Mouse (Mus musculus): ENCODE results near the gene Akt2. TPM values are rescaled to one million over a fixed set of nuclear protein-coding genes. Genes with fewer than 3 reads are reported as not detected.

Gene Akt2
- total RNA-seq (2023), result 126 and 159 TPM in 2 replicates

DNA sequence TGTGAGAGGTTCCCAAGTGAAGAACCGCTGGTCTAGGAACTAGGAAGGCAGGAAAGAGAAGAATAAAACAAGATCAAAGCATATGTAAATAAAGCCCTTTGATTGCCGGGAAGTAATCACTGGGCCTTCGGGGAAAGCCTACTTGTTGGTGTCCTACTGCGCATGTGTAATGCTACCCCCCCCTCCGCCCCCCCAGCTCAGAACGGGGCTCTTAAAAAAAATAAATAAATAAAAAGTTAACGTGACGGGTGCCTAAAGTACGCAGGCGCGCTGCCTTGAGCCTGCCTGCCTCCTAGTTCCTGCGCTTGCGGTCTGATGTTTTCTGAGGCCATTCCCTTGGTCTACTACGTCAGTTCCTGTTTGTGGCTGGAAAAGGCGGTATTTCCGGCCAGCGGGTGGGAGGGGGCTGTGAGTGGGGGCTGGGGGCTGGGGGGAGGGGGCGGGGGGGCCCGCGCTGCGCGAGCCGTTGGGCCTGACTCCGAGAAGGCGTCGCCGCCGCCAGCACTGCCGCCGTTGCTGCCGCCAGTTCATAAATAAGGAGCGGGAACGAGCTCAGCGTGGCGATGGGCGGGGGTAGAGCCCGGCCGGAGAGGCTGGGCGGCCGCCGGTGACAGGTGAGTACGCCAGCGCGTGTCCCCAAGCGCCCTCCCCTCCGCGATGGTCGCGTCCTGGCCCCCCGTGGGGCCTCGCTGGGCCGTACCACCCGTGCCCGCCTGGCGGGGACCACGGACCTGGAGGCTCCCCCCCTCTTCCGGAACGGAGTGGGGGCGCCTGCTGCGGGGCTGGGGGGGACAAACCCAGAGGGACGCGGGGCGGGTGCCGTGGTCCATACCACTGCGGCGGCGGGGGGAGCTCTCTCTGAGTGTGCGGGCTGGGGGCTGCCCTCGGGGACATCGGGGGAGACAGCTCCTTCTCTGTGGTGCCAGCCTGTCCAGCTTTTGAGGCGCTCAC lies at the start of gene Akt2:
Gene Akt2 (plus strand): TSS at position 287 of the 951 bp plus-strand sequence.

DNA sequence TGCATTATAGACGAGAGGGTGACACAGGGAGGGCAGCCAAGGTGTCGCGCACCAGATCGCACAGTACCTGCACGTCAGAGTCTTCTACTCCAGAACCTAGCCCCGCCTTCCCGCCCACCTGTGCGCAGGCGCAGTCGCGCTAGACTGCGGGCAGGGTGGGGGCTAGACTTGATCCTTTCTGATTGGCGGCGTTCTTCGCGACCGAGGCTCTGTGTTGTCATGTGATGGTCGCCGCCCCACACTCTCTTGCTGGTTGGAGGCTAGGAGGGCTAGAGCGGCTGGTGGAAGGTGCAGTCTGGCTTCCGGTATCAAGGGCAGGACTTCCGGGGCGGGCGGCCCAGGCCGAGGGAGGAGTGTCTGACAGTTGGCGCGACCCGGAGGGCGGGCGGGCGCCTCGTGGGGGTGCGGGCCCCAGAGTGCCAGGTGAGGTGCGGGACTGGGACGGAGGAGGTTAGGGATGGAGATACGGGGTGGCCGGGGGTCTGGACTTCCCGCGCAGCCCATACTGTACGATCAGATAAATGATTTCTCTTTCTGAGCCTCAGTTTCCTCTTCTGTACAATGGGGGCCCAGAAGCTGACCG lies 38.3 kb upstream of the Akt2 start, which contains the start of the genes Pld3 and 2310022A10Rik:
Gene Pld3 (minus strand): TSS at position 288 of the 583 bp plus-strand sequence.
Gene 2310022A10Rik (plus strand): TSS at position 303 of the 583 bp plus-strand sequence.

DNA sequence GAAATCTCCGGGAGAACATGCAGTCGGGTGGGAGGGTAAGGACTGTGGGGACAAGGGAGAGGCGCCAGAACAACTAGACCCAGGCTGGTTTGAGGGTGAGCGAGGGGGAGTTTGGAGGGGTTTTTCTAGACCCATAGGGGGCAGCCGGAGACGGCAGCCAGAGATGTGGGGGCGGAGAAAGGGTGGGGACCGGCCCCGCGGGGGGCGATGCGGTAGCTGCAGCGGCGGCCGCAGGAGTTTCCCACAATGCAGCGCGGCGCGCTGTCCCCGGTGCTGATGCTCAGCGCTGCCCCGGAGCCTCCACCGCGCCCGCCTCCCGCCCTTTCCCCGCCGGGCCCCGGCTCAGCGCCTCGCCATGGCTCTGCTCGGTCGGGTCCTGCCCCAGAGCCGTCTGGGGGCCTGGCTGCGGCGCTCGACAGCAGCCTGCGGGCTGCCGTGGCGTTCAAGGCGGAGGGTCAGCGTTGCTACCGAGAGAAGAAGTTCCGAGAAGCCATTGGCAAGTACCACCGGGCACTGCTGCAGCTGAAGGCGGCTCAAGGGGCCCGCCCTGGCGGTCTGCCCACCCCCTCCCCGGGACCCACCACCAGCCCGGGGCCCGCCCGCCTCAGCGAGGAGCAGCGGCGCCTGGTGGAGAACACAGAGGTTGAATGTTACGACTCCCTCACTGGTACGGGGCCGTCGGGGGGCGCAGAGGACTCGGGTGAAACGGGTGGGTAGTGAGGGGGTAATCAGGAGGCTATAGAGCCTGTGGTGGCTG lies 62.5 kb downstream of the Akt2 start, which contains the start of gene Ttc9b:
Gene Ttc9b (plus strand): TSS at position 235 of the 757 bp plus-strand sequence.

DNA sequence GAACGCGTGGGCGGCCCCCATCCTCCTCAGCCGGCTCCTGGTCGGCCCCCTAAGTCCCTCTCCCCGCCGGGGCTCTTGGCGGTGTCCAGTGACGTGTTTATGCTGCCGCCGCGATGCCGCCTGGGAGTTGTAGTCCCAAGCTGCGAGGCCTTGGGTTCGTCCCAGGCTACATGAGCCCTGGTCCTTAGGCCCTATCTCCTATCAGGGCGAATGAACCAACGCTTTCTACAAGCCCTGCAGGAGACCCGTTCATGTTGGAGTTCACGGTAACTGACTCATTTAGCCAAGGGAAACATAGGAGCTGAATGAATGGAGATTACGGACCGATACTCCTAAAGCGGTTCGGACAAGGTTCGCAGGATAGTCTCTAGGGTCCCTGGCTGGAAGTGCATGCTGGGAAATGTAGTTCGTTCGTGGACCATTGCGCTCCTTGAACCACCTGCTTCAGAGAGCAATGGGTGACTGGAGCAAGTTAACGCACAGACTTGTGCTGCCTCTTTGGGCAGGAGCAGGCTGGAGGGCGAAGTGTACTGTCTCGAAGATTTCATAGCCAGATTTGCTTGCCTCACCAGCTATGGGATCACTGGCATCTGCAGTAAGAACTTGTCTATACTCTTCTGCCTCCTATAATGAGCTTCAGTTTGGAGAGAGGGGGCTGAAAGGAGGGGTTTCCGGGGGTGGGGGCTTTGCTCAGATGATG lies 83.3 kb downstream of the Akt2 start, which contains the start of gene Map3k10:
Gene Map3k10 (minus strand): TSS at position 77 of the 700 bp plus-strand sequence.

DNA sequence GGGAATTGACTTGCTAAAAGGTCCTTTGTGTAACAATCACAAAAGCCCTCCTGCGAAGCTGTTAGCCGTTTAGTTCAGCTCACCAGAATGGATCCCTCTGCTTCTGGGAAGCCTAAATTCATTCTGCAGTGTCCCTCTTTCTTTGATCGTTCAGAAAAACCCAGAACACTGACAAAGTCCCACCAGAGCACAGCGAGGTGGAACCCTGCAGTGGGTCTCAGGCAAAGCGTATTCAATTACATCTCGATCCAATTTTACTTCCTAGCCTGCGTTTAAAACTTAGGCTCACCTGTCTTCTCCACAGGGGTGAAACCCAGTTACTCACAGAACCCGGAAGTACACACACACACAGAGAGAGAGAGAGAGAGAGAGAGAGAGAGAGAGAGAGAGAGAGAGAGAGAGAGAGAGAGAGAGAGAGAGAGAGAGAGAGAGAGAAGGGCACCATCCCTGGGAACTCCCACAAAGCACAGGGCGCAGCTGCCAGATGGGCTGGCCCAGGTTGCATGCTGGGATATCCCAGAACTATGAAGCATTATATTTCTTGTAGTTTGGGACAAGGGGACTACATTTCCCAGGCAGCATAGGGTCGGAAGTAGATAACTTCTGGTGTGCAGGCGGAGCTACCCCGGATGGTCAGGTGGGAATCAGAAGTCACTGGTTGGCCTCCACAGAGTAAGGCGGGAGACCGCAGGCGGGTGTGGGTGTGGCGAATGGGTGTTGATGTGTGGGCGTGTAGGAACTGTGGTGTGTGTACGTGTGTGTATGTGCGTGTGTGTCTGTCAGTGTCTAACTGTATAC lies 97.7 kb downstream of the Akt2 start, which contains the start of gene Zfp607b:
Gene Zfp607b (plus strand): TSS at position 526 of the 798 bp plus-strand sequence.

Other genes with a start within 250 kb of the Akt2 start
- gene Shkbp1, start 235.5 kb upstream of the Akt2 start, total RNA-seq (2023), result 103 and 111 TPM in 2 replicates
- 0.84 and 20.0 TPM in 2 replicates for gene Gm20479, start 234.1 kb upstream of the Akt2 start, total RNA-seq (2023)
- 0.09 TPM in 1 of 2 replicates, not detected in the other for gene Sptbn4, start 143.9 kb upstream of the Akt2 start, total RNA-seq (2023)
- 12.3 and 21.6 TPM in 2 replicates for gene Blvrb, start 143.6 kb upstream of the Akt2 start, total RNA-seq (2023)
- 25.7 and 30.8 TPM in 2 replicates for gene Sertad3, start 117.8 kb upstream of the Akt2 start, total RNA-seq (2023)
- gene Sertad1, start 104.6 kb upstream of the Akt2 start, total RNA-seq (2023), result 42.4 and 47.3 TPM in 2 replicates
- gene Prx, start 92.2 kb upstream of the Akt2 start, total RNA-seq (2023), result 0.41 and 0.88 TPM in 2 replicates
- gene Hipk4, start 68.3 kb upstream of the Akt2 start, total RNA-seq (2023), result 0.35 TPM in 1 of 2 replicates, not detected in the other
- gene Pld3, start 38.3 kb upstream of the Akt2 start, total RNA-seq (2023), result 19.1 and 19.8 TPM in 2 replicates
- 11.5 and 13.0 TPM in 2 replicates for gene 2310022A10Rik, start 38.3 kb upstream of the Akt2 start, total RNA-seq (2023)
- gene Ttc9b, start 62.4 kb downstream of the Akt2 start, total RNA-seq (2023), result not detected in 2 replicates
- 3.6 and 5.3 TPM in 2 replicates for gene Map3k10, start 83.0 kb downstream of the Akt2 start, total RNA-seq (2023)
- 0.09 and 0.20 TPM in 2 replicates for gene Zfp607b, start 97.8 kb downstream of the Akt2 start, total RNA-seq (2023)
- gene Zfp60, start 139.8 kb downstream of the Akt2 start, total RNA-seq (2023), result 1.9 and 2.9 TPM in 2 replicates
- gene Zfp626, start 215.6 kb downstream of the Akt2 start, total RNA-seq (2023), result 2.7 and 4.9 TPM in 2 replicates
- 0.25 and 0.73 TPM in 2 replicates for gene Zfp59, start 247.1 kb downstream of the Akt2 start, total RNA-seq (2023)

Data from neutrophil, adult 65 days (primary cell).